Mouse (Mus musculus) cerebellum, postnatal 4 days (tissue): ENCODE results near the gene Gm17428.
"Not testable (repeated sequence)": the region's sequence is repeated elsewhere in the genome, so short reads cannot be mapped to it uniquely, and the experiment has no call there.

ENCODE experiments used
- DNase-seq, 2 experiments: peaks; one replicate each; pipeline ENCODE4 v3.0.0; 2022; ENCODE audit warnings: low spot score in 2 of 2, mixed read lengths in 1 of 2

Gene Gm17428

GRCm38 (mm10) chr14:54988882-54989281 is 12.1 kb downstream of the Gm17428 start:
- DNase-seq: no peak

- no peak for DNase-seq
Measured at GRCm38 (mm10) chr14:54989886-54990441, 13.2 kb downstream of the Gm17428 start.

GRCm38 (mm10) chr14:54992196-54992595 is 15.5 kb downstream of the Gm17428 start:
- no peak for DNase-seq

- DNase-seq: no peak
Measured at GRCm38 (mm10) chr14:54993636-54994035, 16.9 kb downstream of the Gm17428 start.

GRCm38 (mm10) chr14:54994136-54994868 is 17.6 kb downstream of the Gm17428 start, which contains the start of gene Myh7:
Gene Myh7 (minus strand): TSS chr14:54994626.
- DNase-seq: no peak

GRCm38 (mm10) chr14:54994869-54995186 is 18.1 kb downstream of the Gm17428 start:
- no peak for DNase-seq

- DNase-seq: peak in 1 of 2 experiments; percentile 45
Measured at GRCm38 (mm10) chr14:54995457-54996138, 18.9 kb downstream of the Gm17428 start.

GRCm38 (mm10) chr14:54996793-54997192 is 20.1 kb downstream of the Gm17428 start:
- DNase-seq: no peak

GRCm38 (mm10) chr14:54997297-54997696 is 20.6 kb downstream of the Gm17428 start:
- DNase-seq: no peak

- no peak for DNase-seq
Measured at GRCm38 (mm10) chr14:54998680-54999079, 21.9 kb downstream of the Gm17428 start.

GRCm38 (mm10) chr14:54999868-55000267 is 23.1 kb downstream of the Gm17428 start:
- not testable (repeated sequence) for DNase-seq

- DNase-seq: no peak
Measured at GRCm38 (mm10) chr14:55000814-55001213, 24.1 kb downstream of the Gm17428 start.

- DNase-seq: no peak
Measured at GRCm38 (mm10) chr14:55001446-55001845, 24.7 kb downstream of the Gm17428 start.

GRCm38 (mm10) chr14:55001938-55002686 is 25.4 kb downstream of the Gm17428 start:
- no peak for DNase-seq

GRCm38 (mm10) chr14:55002687-55003120 is 26.0 kb downstream of the Gm17428 start:
- no peak for DNase-seq

GRCm38 (mm10) chr14:55003878-55004855 is 27.4 kb downstream of the Gm17428 start:
- DNase-seq: no peak

- DNase-seq: no peak
Measured at GRCm38 (mm10) chr14:55005506-55005905, 28.8 kb downstream of the Gm17428 start.

GRCm38 (mm10) chr14:55005967-55006366 is 29.2 kb downstream of the Gm17428 start:
- no peak for DNase-seq

GRCm38 (mm10) chr14:55006541-55006940 is 29.8 kb downstream of the Gm17428 start:
- no peak for DNase-seq

GRCm38 (mm10) chr14:55007120-55007908 is 30.6 kb downstream of the Gm17428 start:
- DNase-seq: no peak
